Mouse (Mus musculus): ENCODE results near the gene Crispld2. TPM values are rescaled to one million over a fixed set of nuclear protein-coding genes. Genes with fewer than 3 reads are reported as not detected.

Crispld2 gene
- polyA plus RNA-seq, 1 experiment from 2014 or later = 1.1 TPM

DNA sequence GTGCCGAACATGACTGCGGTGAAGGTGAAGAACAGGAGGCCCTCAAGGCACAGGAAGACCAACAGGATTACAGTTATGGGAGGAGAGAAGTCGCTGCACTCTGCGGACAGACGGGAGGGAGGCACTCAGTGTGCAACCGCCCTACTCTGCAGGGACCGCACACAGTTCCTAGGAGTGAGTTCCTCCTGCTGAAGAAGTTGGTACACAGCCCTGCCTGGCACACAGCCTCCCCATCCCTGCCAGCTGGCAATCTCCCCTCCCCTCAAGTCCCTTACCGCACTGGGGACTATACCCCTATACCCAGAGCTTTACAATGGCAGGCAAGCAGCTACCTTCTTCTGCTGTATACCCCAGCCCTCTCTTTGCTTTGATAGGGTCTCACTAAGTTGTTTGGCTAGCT lies 91.0 kb downstream of the Crispld2 start:
- no peak for TF ChIP-seq CTCF (IDR thresholded peaks at IDR 0.05)
- ChIA-PET CTCF (no interaction called here), POLR2A (no interaction called here)
- ATAC-seq (no peak), DNase-seq (ENCODE audit: low read depth, low spot score) (no peak)
- in situ Hi-C loops (cut with MboI; ENCODE audit: low pct_unique_long_range_greater_than_20kb) = loop anchor here (5.0 to 25.0 kb wide), 2 partner anchors 301 to 396 kb away; no protein-coding TSS in a partner anchor
- no peaks in the 10 kb centered on the region for H3K27me3 ChIP-seq

DNA sequence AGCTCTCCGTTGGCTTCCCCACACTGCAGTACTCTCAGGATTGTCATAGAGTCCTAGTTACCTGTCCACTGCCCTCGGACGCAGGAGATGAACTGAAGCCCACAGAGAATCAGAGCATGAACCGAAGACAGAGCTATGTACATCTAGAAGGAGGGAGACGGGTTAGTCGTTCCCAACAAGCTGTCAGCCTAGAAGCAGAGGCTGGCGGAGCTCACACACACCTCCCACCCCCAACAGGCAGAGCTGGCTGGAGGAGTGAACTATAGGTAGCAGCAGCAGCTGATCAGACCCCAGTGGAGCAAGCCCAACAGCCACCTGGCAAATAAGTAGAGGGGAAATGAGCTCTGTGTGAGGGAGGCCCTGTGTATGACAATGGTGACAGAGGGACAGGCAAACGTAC lies 92.5 kb downstream of the Crispld2 start:
- in situ Hi-C loops (cut with MboI; ENCODE audit: low pct_unique_long_range_greater_than_20kb) = loop anchor here (5.0 to 25.0 kb wide), 2 partner anchors 302 to 397 kb away; no protein-coding TSS in a partner anchor
- no peaks in the 10 kb centered on the region for H3K27me3 ChIP-seq
- ATAC-seq (no peak), DNase-seq (ENCODE audit: low read depth, low spot score) (no peak)
- POLR2A ChIA-PET = no interaction called here
- no peak for TF ChIP-seq CTCF (IDR thresholded peaks at IDR 0.05)
- CTCF ChIA-PET = interaction anchor here (1.2 kb wide), 1 partner anchor 126 kb away, joined by 3 read pairs; no protein-coding TSS in a partner anchor

DNA sequence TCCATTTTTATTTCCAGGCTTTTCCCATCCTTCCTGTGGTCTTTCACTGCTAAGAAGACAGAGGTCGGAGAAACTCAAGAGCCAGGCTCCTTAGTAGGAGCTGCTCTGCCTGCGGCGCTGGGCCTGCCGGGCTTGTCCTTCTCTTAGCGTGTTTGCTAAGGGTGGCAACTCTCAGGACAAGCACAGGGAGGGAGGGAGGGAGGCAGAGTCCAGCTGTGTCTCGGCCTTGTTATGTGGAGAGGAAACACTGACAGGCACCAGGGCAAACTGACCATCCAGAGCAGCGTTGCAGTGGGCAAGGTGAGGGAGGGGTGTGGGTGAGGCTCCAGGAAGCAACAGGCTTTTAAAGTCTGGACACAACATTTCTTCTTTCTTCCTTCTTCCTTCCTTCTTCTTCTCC lies 97.3 kb downstream of the Crispld2 start:
- POLR2A ChIA-PET = no interaction called here
- no peak for ATAC-seq
- CTCF ChIA-PET = interaction anchor here (1.2 kb wide), 1 partner anchor 139 kb away, joined by 3 read pairs; no protein-coding TSS in a partner anchor
- TF ChIP-seq CTCF (IDR thresholded peaks at IDR 0.05) = no peak
- in situ Hi-C loops (cut with MboI; ENCODE audit: low pct_unique_long_range_greater_than_20kb) = loop anchor here (25.0 kb wide), 1 partner anchor 402 kb away; no protein-coding TSS in a partner anchor
- H3K27me3 ChIP-seq = no peaks in the 10 kb centered on the region
- no peak for DNase-seq (ENCODE audit: low read depth, low spot score)

DNA sequence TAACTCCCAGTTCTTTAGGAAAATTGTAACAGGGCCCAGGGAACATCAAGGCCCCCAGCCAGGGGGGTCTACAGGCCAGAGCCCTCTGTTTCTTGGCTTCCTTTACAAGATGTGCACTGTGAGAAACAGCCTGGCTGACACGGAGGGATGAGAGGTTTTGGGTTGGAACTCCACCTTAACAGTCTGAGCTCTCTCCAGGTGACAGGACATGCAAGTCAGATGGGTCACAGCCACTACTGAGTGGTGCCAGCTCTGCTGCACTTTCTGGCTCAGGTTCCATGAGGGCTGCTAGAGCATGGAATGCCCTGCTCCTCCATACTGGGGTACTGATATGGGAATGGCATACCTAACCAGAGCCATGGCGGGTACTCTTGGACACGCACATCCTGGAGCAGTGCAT lies 98.8 kb downstream of the Crispld2 start:
- DNase-seq (ENCODE audit: low read depth, low spot score) (no peak), ATAC-seq (no peak)
- CTCF ChIA-PET = interaction anchor here (1.8 kb wide), 1 partner anchor 9 kb away, joined by 8 read pairs; no protein-coding TSS in a partner anchor
- in situ Hi-C loops (cut with MboI; ENCODE audit: low pct_unique_long_range_greater_than_20kb) = loop anchor here (25.0 kb wide), 1 partner anchor 404 kb away; no protein-coding TSS in a partner anchor
- POLR2A ChIA-PET = no interaction called here
- H3K27me3 ChIP-seq = no peaks in the 10 kb centered on the region
- TF ChIP-seq CTCF (IDR thresholded peaks at IDR 0.05) = no peak

DNA sequence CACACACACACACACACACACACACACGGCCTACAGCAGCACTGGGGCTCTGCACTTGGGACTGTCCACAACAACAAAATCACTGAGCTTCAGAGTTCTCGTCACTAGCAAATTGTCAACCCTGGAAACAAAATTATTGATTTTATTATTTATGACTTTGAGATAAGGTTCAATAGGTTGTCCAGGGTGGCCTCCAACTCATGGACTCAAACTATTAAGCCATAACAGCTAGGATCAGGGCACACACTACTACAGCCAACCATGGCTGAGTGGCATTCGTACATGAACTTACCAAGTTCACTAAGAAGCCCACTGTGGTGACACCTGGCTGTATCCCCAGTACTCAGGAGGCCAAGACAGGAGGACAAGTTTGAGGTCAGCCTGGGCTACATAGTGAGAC lies 100.9 kb downstream of the Crispld2 start:
- CTCF ChIA-PET = no interaction called here
- POLR2A ChIA-PET = interaction anchor here (0.5 kb wide), 1 partner anchor 154 kb away, joined by 5 read pairs; no protein-coding TSS in a partner anchor
- no peak for ATAC-seq
- no peak for DNase-seq (ENCODE audit: low read depth, low spot score)
- TF ChIP-seq CTCF (IDR thresholded peaks at IDR 0.05) = no peak
- no peaks in the 10 kb centered on the region for H3K27me3 ChIP-seq
- in situ Hi-C loops (cut with MboI; ENCODE audit: low pct_unique_long_range_greater_than_20kb) = loop anchor here (25.0 kb wide), 1 partner anchor 406 kb away; no protein-coding TSS in a partner anchor

DNA sequence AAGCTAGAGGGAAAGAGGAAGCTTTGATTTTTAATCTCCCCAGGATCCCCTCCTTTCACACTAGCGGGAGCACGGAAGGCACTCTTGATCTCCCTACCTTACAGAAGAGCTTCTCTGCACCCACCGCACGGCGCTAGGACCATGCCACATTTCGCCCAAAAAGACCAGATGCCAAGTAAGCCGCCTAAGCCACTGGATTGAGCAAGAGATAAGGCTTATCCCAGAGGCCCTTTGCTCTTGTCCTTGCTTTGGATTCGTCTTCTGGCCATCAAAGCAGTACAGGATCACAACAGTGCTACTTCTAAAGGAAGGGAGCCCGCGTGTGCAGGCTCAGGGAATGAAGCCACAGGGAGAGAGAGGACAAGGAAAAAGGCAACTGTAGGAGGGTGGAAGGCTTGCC lies 102.6 kb downstream of the Crispld2 start:
- CTCF ChIA-PET = no interaction called here
- DNase-seq (ENCODE audit: low read depth, low spot score) (no peak), ATAC-seq (no peak)
- no peak for TF ChIP-seq CTCF (IDR thresholded peaks at IDR 0.05)
- H3K27me3 ChIP-seq = no peaks in the 10 kb centered on the region
- POLR2A ChIA-PET = interaction anchor here (1.0 kb wide), 1 partner anchor 19 kb away, joined by 3 read pairs; no protein-coding TSS in a partner anchor
- in situ Hi-C loops (cut with MboI; ENCODE audit: low pct_unique_long_range_greater_than_20kb) = loop anchor here (25.0 kb wide), 1 partner anchor 408 kb away; no protein-coding TSS in a partner anchor

DNA sequence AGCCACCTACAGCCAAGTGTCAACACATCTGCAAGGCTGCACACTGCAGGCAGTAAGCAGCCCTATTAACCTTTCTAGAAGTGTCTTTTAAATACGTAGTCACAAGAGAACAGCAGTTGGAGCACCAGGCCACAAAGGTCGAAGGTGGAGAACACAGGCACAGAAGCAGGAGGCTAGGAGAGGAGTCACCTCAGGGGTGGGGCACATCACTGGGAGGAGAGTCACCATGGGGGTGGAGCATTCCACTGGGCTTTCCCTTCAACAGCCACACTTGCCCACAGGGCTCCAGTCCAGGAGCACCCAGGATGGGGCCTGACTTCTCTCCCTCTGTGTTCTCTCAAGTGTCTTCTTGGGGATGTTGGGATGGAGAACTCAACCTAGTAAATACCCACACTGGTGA lies 104.2 kb downstream of the Crispld2 start:
- no peak for ATAC-seq
- TF ChIP-seq CTCF (IDR thresholded peaks at IDR 0.05) = no peak
- H3K27me3 ChIP-seq = no peaks in the 10 kb centered on the region
- in situ Hi-C loops (cut with MboI; ENCODE audit: low pct_unique_long_range_greater_than_20kb) = loop anchor here (25.0 kb wide), 1 partner anchor 409 kb away; no protein-coding TSS in a partner anchor
- CTCF ChIA-PET = interaction anchor here (1.4 kb wide), 1 partner anchor 317 kb away, joined by 3 read pairs; no protein-coding TSS in a partner anchor
- POLR2A ChIA-PET = no interaction called here
- DNase-seq (ENCODE audit: low read depth, low spot score) = no peak

DNA sequence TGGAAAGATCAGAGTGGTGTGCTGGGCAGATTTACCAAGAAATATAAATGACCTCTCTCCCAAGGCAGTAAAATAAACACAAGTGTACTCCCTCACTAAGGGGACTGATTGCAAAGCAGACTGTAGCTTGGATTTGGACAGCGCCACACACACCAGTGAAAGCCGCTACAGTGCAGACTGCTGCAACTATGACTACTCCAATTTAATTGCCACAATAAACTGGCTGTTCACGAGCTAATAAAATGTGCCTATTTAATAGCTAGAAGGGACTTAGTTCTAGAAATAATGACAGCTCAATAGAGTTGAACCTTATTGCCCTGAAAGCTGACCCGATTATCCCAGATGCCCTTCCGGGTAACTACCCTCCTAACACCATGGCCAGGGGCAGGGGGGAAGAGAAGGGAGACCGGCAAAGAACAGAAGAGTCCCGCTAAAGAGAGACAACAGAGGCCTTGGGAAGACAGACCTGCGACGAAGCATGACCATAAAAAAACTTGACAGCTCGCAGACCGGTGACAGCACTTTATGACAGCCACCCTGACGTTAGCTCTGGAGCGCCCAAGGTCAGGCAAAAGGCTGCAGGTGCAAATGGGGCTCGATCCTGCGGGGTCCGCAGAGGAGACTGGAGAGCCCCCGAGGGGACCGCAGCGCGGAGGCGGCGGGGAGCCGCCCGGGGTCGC lies 108.3 kb downstream of the Crispld2 start:
- CTCF ChIA-PET = interaction anchor here (1.4 kb wide), 1 partner anchor 10 kb away, joined by 8 read pairs; no protein-coding TSS in a partner anchor
- in situ Hi-C loops (cut with MboI; ENCODE audit: low pct_unique_long_range_greater_than_20kb) = no loop called here
- no peak for TF ChIP-seq CTCF (IDR thresholded peaks at IDR 0.05)
- DNase-seq (ENCODE audit: low read depth, low spot score) = no peak
- POLR2A ChIA-PET = interaction anchor here (0.7 kb wide), 1 partner anchor 13 kb away, joined by 3 read pairs; no protein-coding TSS in a partner anchor
- ATAC-seq = no peak
- no peaks in the 10 kb centered on the region for H3K27me3 ChIP-seq

DNA sequence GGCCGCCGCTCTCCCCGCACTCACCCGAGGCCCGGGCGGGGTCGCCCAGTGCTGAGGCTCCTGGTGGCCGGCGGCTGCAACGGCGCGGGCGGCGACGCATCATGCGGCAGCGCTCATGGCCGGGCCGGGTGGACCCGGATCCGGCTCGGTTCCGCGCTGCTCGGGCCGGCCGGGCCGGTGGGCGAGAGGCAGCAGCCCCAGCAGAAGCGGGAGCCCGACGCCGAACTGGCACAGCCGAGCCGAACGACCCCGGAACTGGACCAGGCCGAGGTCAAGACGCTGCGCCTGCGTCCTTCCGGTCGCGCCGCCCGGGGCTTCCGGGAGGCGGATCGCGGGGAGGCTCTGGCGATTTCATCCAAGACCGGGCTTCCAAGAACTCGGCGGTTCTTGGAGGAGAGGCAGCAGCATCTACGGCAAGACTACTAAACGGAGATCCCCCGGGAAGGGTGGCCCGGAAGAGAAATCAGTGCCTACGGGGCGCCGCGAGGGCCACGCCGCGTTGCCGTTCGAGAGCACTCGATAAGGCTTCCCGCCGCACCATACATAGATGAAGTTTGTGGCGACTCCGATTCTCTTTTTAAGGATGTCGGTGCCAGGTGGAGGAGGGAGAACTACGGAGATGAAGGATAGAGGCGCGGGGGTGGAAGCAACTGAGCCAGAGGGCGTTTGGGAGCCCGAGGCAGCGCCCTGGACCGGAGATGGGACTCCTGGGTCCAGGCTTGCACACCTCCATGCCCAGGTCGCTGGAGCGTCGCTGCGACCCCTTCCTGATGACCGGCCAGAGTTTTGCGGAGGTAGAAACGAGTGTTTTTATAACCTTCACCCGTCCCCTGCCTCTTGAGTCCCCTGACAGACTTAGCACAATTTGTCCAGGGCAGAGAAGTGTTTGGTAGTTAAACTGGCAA lies 109.1 kb downstream of the Crispld2 start, which contains the start of gene Zdhhc7:
Gene Zdhhc7 (minus strand): TSS at position 415 of the 905 bp plus-strand sequence.
- DNase-seq (ENCODE audit: low read depth, low spot score) (no peak), ATAC-seq (peak; percentile 64)
- in situ Hi-C loops (cut with MboI; ENCODE audit: low pct_unique_long_range_greater_than_20kb) = no loop called here
- H3K27me3 ChIP-seq = no peaks in the 10 kb centered on the region
- no peak for TF ChIP-seq CTCF (IDR thresholded peaks at IDR 0.05)
- ChIA-PET CTCF (interaction anchor here (1.4 kb wide), 1 partner anchor 11 kb away, joined by 3 read pairs; no protein-coding TSS in a partner anchor), POLR2A (no interaction called here)

Other genes with a start within 250 kb of the Crispld2 start
- 21.1 TPM for gene Tldc1, start 214.0 kb upstream of the Crispld2 start, polyA plus RNA-seq (2021)
- 33.3 TPM for gene Cotl1, start 151.9 kb upstream of the Crispld2 start, polyA plus RNA-seq (2021)
- gene Klhl36, start 130.2 kb upstream of the Crispld2 start, polyA plus RNA-seq (2021) = 8.6 TPM
- gene Usp10, start 82.1 kb upstream of the Crispld2 start, polyA plus RNA-seq (2021) = 107 TPM
- 86.7 TPM for gene Gm20388, start 81.6 kb upstream of the Crispld2 start, polyA plus RNA-seq (2021)
- 48.8 TPM for gene Zdhhc7, start 109.0 kb downstream of the Crispld2 start, polyA plus RNA-seq (2021)
- 6.3 TPM for gene 6430548M08Rik, start 121.7 kb downstream of the Crispld2 start, polyA plus RNA-seq (2021)
- gene Fam92b, start 185.0 kb downstream of the Crispld2 start, polyA plus RNA-seq (2021) = 0.80 TPM
- gene Gse1, start 236.0 kb downstream of the Crispld2 start, polyA plus RNA-seq (2021) = 19.8 TPM